Mouse (Mus musculus): ENCODE measurements around the gene Klf3. TPM values are rescaled to one million over a fixed set of nuclear protein-coding genes. Genes with fewer than 3 reads are reported as not detected.

Gene Klf3
- total and polyA plus RNA-seq, 2 experiments, result 17.8 to 35.7 TPM

DNA sequence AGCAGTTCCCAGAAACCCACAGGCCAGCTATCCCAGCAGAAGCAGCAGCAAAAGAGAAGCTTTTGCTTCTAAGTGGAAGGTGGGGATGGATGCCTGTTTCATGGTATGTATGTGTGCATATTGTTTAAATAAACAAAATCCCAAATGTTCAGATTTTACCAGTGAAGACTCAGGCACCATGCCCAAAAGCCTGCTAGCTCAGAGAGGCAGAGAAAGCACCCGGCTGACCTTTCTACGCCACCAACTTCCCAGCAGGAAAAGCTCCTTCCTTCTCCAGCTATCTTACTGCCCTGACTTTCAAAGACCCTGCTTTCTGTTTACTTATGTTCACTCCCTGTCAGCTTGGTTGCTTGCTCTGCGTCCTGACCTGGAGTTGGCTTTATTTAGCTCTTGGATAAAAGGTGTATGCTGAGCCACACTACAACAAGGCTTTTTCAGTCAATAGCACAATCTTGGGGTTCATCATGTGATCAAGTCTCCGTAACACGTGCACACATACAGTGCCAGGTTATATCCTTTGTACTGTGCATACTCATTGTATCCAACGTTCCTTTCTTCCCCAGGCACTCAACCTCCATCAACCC lies 35.9 kb downstream of the Klf3 start:
- Histone ChIP-seq H3K4me3 (ENCODE audit: insufficient read depth, low read depth, low read length) (no peak overlapping the region), H3K27me3 (ENCODE audit: control insufficient read depth, insufficient read depth, low read length) (no peaks in the 10 kb centered on the region), H3K4me1 (ENCODE audit: control insufficient read depth, insufficient read depth, low read length) (0 out of 2 replicates have a peak, but pooled peaks cover 2% of the 10 kb centered on the region), H3K27ac (replicated peaks; ENCODE audit: insufficient read depth, low read depth, low read length) (no peak overlapping the region; the same call in 1 of the 2 replicates), H3K36me3 (ENCODE audit: control insufficient read depth, insufficient read depth, low read length) (no peaks in the 10 kb centered on the region), H3K9ac (ENCODE audit: low read depth, low read length) (no peak overlapping the region), H3K79me2 (ENCODE audit: control insufficient read depth, insufficient read depth, low read length) (no peaks in the 10 kb centered on the region)
- WGBS, result 46% methylated on average over 6 of the region's 6 CpGs
- TF ChIP-seq CTCF (IDR thresholded peaks at IDR 0.05; ENCODE audit: low read depth, low read length), result no peak
- no peak for TF ChIP-seq POLR2A (IDR thresholded peaks at IDR 0.05; ENCODE audit: extremely low read depth, insufficient read depth, low read length)
- DNase-seq (ENCODE audit: extremely low read depth, low read depth, low spot score), result no peak

DNA sequence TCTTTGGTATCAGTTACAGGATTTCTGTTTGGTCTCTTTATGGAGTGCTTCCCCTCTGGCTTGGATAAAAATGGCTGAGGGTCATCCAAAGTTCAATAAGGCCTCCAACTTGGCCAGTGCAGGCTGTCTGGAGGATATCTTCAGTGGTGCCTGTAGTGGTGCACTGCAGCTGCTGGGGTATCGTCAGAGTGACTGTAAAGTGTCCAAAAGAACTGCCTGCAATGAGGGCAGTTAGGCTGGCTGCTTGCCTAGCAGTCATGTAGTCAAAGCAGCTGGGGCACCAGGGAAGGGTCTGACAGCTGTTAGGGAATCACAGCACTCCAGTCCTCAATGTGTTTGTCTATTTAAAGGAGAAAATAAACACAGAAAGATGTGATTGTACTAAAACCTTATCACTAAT lies 36.9 kb downstream of the Klf3 start:
- TF ChIP-seq CTCF (IDR thresholded peaks at IDR 0.05; ENCODE audit: low read depth, low read length), result no peak
- no peak for TF ChIP-seq POLR2A (IDR thresholded peaks at IDR 0.05; ENCODE audit: extremely low read depth, insufficient read depth, low read length)

GRCm38 (mm10) chr5:64844622-64845021 lies 41.4 kb downstream of the Klf3 start:
- no peaks in the 10 kb centered on the region for H3K36me3 ChIP-seq (ENCODE audit: control insufficient read depth, insufficient read depth, low read length)
- H3K79me2 ChIP-seq (ENCODE audit: control insufficient read depth, insufficient read depth, low read length), result no peaks in the 10 kb centered on the region
- no peak overlapping the region for H3K27ac ChIP-seq (replicated peaks; ENCODE audit: insufficient read depth, low read depth, low read length)
- H3K4me1 ChIP-seq (ENCODE audit: control insufficient read depth, insufficient read depth, low read length), result 0 out of 2 replicates have a peak, but pooled peaks cover 1% of the 10 kb centered on the region
- no peaks in the 10 kb centered on the region for H3K27me3 ChIP-seq (ENCODE audit: control insufficient read depth, insufficient read depth, low read length)
- H3K9ac ChIP-seq (ENCODE audit: low read depth, low read length), result no peak overlapping the region
- TF ChIP-seq CTCF (IDR thresholded peaks at IDR 0.05; ENCODE audit: low read depth, low read length) (no peak), POLR2A (IDR thresholded peaks at IDR 0.05; ENCODE audit: extremely low read depth, insufficient read depth, low read length) (no peak)
- H3K4me3 ChIP-seq (ENCODE audit: insufficient read depth, low read depth, low read length), result no peak overlapping the region
- DNase-seq (ENCODE audit: extremely low read depth, low read depth, low spot score), result no peak
- WGBS, result 71% methylated on average over 3 of the region's 3 CpGs

More for the DNA sequence above, 36.9 kb downstream of the Klf3 start:
- Histone ChIP-seq H3K4me3 (ENCODE audit: insufficient read depth, low read depth, low read length) (no peak overlapping the region), H3K4me1 (ENCODE audit: control insufficient read depth, insufficient read depth, low read length) (0 out of 2 replicates have a peak, but pooled peaks cover 2% of the 10 kb centered on the region), H3K79me2 (ENCODE audit: control insufficient read depth, insufficient read depth, low read length) (no peaks in the 10 kb centered on the region), H3K27ac (replicated peaks; ENCODE audit: insufficient read depth, low read depth, low read length) (no peak overlapping the region), H3K9ac (ENCODE audit: low read depth, low read length) (no peak overlapping the region), H3K36me3 (ENCODE audit: control insufficient read depth, insufficient read depth, low read length) (no peaks in the 10 kb centered on the region), H3K27me3 (ENCODE audit: control insufficient read depth, insufficient read depth, low read length) (no peaks in the 10 kb centered on the region)
- DNase-seq (ENCODE audit: extremely low read depth, low read depth, low spot score), result no peak
- WGBS, result 53% methylated on average over 1 of the region's 1 CpGs

- DNase-seq (ENCODE audit: extremely low read depth, low read depth, low spot score), result no peak
- no peak overlapping the region for H3K9ac ChIP-seq (ENCODE audit: low read depth, low read length)
- H3K27me3 ChIP-seq (ENCODE audit: control insufficient read depth, insufficient read depth, low read length), result no peaks in the 10 kb centered on the region
- H3K4me1 ChIP-seq (ENCODE audit: control insufficient read depth, insufficient read depth, low read length), result no peaks in the 10 kb centered on the region; the same call in 1 of the 2 replicates
- no peaks in the 10 kb centered on the region for H3K79me2 ChIP-seq (ENCODE audit: control insufficient read depth, insufficient read depth, low read length)
- TF ChIP-seq POLR2A (IDR thresholded peaks at IDR 0.05; ENCODE audit: extremely low read depth, insufficient read depth, low read length) (no peak), CTCF (IDR thresholded peaks at IDR 0.05; ENCODE audit: low read depth, low read length) (no peak)
- no peak overlapping the region for H3K27ac ChIP-seq (replicated peaks; ENCODE audit: insufficient read depth, low read depth, low read length)
- 81% methylated on average over 2 of the region's 2 CpGs for WGBS
- no peaks in the 10 kb centered on the region for H3K36me3 ChIP-seq (ENCODE audit: control insufficient read depth, insufficient read depth, low read length)
- no peak overlapping the region for H3K4me3 ChIP-seq (ENCODE audit: insufficient read depth, low read depth, low read length)
Observed at GRCm38 (mm10) chr5:64847305-64847704, 44.1 kb downstream of the Klf3 start.

- TF ChIP-seq POLR2A (IDR thresholded peaks at IDR 0.05; ENCODE audit: extremely low read depth, insufficient read depth, low read length) (no peak), CTCF (IDR thresholded peaks at IDR 0.05; ENCODE audit: low read depth, low read length) (no peak)
Observed at GRCm38 (mm10) chr5:64849892-64850291, 46.7 kb downstream of the Klf3 start.

DNA sequence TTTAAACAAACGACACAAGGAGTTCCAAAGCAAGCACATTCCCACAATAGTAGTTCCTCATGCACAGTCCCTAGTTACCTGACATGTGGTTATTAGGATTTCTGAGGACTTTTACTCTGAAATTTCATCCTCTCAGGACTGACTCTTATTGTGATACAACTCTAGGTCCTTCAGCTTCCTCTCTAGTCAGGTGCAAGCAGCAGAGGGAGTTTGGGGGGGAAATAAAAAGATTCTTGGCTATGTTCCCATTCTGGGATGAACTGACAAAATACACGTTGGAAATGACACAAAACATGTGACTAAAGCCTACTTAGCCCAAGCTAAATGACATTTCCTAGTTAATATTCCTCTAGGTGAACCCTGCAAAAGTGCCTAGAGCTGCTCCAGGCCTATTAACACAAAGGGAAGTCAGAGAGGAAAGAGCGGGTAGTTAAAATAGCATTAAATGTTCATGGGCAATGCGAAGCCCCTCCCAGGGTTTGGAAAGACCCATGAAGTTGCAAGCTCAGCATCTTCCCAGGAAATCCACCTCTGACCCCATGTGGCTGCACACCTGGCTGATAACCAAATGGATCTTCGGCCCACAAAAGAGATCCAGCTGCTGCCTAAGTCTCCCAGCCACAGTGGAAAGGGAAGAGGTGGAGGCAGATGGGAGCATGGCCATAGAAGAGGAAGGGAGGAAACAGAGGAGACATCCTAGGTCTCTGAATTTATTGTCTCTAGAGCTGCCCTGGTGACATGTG lies 49.6 kb downstream of the Klf3 start:
- 54% methylated on average over 5 of the region's 5 CpGs for WGBS
- Histone ChIP-seq H3K36me3 (ENCODE audit: control insufficient read depth, insufficient read depth, low read length) (no peaks in the 10 kb centered on the region), H3K4me3 (ENCODE audit: insufficient read depth, low read depth, low read length) (no peak overlapping the region), H3K79me2 (ENCODE audit: control insufficient read depth, insufficient read depth, low read length) (no peaks in the 10 kb centered on the region), H3K9ac (ENCODE audit: low read depth, low read length) (no peak overlapping the region), H3K27me3 (ENCODE audit: control insufficient read depth, insufficient read depth, low read length) (no peaks in the 10 kb centered on the region), H3K4me1 (ENCODE audit: control insufficient read depth, insufficient read depth, low read length) (no peaks in the 10 kb centered on the region; the same call in 1 of the 2 replicates), H3K27ac (replicated peaks; ENCODE audit: insufficient read depth, low read depth, low read length) (no peak overlapping the region)
- TF ChIP-seq POLR2A (IDR thresholded peaks at IDR 0.05; ENCODE audit: extremely low read depth, insufficient read depth, low read length) (no peak), CTCF (IDR thresholded peaks at IDR 0.05; ENCODE audit: low read depth, low read length) (no peak)
- DNase-seq (ENCODE audit: extremely low read depth, low read depth, low spot score), result no peak

More at GRCm38 (mm10) chr5:64849892-64850291, 46.7 kb downstream of the Klf3 start:
- H3K4me1 ChIP-seq (ENCODE audit: control insufficient read depth, insufficient read depth, low read length), result no peaks in the 10 kb centered on the region; the same call in 1 of the 2 replicates
- H3K4me3 ChIP-seq (ENCODE audit: insufficient read depth, low read depth, low read length), result no peak overlapping the region
- no peak overlapping the region for H3K9ac ChIP-seq (ENCODE audit: low read depth, low read length)
- no peaks in the 10 kb centered on the region for H3K27me3 ChIP-seq (ENCODE audit: control insufficient read depth, insufficient read depth, low read length)
- H3K27ac ChIP-seq (replicated peaks; ENCODE audit: insufficient read depth, low read depth, low read length), result no peak overlapping the region
- WGBS, result 86% methylated on average over 7 of the region's 7 CpGs
- no peaks in the 10 kb centered on the region for H3K36me3 ChIP-seq (ENCODE audit: control insufficient read depth, insufficient read depth, low read length)
- no peaks in the 10 kb centered on the region for H3K79me2 ChIP-seq (ENCODE audit: control insufficient read depth, insufficient read depth, low read length)
- no peak for DNase-seq (ENCODE audit: extremely low read depth, low read depth, low spot score)
